Mouse (Mus musculus): ENCODE measurements around the gene Srpr.

GRCm38 (mm10) chr9:35210542-35211474 lies 10.8 kb downstream of the Srpr start, which contains the start of gene Foxred1:
- no peak for TF ChIP-seq CTCF (IDR thresholded peaks at IDR 0.05; ENCODE audit: insufficient read depth, low read depth, low read length)
- TF ChIP-seq POLR2A (IDR thresholded peaks at IDR 0.05; ENCODE audit: insufficient read depth, low read depth, low read length): peak; percentile 97

Data from olfactory bulb, adult 2 months (tissue).